Mouse (Mus musculus): ENCODE measurements around the gene Ccdc28b. TPM values are rescaled to one million over a fixed set of nuclear protein-coding genes. Genes with fewer than 3 reads are reported as not detected.

The Ccdc28b gene
- 16.2 and 20.8 TPM in 2 replicates for polyA plus RNA-seq (2012; rRNA removed)

DNA sequence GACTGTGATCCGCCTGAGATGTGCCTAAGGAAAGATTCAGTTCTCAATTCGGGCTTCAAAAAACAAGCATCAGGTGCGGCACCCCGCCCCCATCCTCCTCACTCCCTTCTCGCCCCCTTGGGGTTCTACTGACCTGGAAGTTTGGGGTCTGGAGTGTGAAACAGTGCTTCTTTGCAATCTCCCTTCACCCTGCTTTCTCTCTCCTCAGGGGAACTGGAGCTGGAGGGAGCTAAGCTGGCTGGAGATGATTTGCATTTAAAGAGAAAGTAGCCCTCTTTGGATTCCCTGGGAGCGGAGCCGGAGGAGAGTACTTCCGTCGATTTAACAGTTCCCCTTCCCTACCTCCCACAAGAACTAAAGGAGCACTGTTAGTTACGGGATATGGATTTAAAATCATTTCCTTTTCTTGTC is at the start of gene Ccdc28b:
Ccdc28b (minus strand) TSS at position 267 of the 411 bp plus-strand sequence.
- DNase-seq: peak; percentile 77
- under 1% methylated on average over 10 of the region's 10 CpGs for WGBS
- TF ChIP-seq CTCF (conservative IDR thresholded peaks at IDR 0.05; ENCODE audit: insufficient read depth, insufficient read length, low read depth, low read length) (no peak), POLR2A (IDR thresholded peaks at IDR 0.05; ENCODE audit: low read depth, low read length) (no peak)

GRCm38 (mm10) chr4:129672878-129673449 is 49.2 kb upstream of the Ccdc28b start:
- DNase-seq: no peak
- Histone ChIP-seq H3K36me3 (ENCODE audit: control insufficient read depth, insufficient read depth, low read length) (no peaks in the 10 kb centered on the region), H3K4me3 (ENCODE audit: insufficient read depth, low read depth, low read length) (peak overlapping the region; percentile 84), H3K27ac (ENCODE audit: insufficient read depth, low read depth, low read length) (peak overlapping the region; percentile 90), H3K4me1 (ENCODE audit: control insufficient read depth, insufficient read depth, low read length) (peaks cover 14% of the 10 kb centered on the region), H3K27me3 (replicated peaks; ENCODE audit: control insufficient read depth, insufficient read depth, low read length) (no peaks in the 10 kb centered on the region)
- 2% methylated on average over 10 of the region's 10 CpGs for whole genome bisulfite sequencing
- TF ChIP-seq POLR2A (IDR thresholded peaks at IDR 0.05; ENCODE audit: low read depth, low read length): no peak
- TF ChIP-seq CTCF (conservative IDR thresholded peaks at IDR 0.05; ENCODE audit: insufficient read depth, insufficient read length, low read depth, low read length): no peak

More for the DNA sequence above, at the start of gene Ccdc28b:
- H3K36me3 ChIP-seq (ENCODE audit: control insufficient read depth, insufficient read depth, low read length): no peaks in the 10 kb centered on the region; the same call in 1 of the 2 replicates
- peaks cover 14% of the 10 kb centered on the region for H3K4me1 ChIP-seq (ENCODE audit: control insufficient read depth, insufficient read depth, low read length)
- peak within 1 kb of the TSS; percentile 84 for H3K4me3 ChIP-seq (ENCODE audit: insufficient read depth, low read depth, low read length)
- H3K27ac ChIP-seq (ENCODE audit: insufficient read depth, low read depth, low read length): peak within 1 kb of the TSS; percentile 83
- H3K27me3 ChIP-seq (replicated peaks; ENCODE audit: control insufficient read depth, insufficient read depth, low read length): no peaks in the 10 kb centered on the region

DNA sequence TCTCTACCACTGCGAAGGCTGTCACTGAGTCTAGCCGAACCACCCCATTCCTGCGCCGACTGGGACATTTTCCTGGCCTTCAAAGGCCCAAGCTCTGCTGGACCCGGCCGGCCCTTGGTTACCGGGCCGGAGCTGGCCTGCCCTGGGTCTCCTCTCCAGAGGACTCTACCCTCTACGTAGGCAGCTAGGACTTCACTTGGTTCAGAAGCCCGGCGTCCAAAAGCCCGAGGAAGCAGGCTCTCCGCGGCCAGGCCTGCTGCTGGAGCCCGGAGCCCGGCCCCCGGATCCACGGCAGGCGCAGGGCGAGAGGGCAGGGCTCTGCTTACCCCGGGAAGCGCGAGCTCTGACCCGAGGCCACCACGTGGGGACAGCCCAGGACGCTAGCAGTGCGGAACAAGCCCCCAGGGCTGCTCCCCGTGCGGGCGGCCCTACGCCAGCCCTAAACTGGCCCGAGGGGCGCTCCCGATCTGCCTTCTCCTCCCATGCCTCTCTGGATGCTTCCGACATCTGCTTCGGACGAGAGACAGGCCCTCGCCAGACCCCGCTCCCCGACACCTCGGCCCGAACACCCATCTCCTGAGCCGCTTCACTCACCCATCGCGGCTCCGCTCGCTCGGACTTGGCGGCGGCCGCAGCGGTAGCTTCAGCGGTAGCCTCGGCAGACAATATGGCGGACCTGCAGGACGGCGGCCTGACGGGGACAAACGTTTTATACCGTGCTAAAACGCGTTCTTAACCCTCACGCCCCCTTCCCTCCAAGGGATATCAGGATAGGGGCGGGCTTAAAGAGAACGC is 48.5 kb upstream of the Ccdc28b start, which contains the start of gene Kpna6:
Kpna6 (minus strand) TSS at position 685 of the 795 bp plus-strand sequence.
- TF ChIP-seq CTCF (conservative IDR thresholded peaks at IDR 0.05; ENCODE audit: insufficient read depth, insufficient read length, low read depth, low read length) (no peak), POLR2A (IDR thresholded peaks at IDR 0.05; ENCODE audit: low read depth, low read length) (peak; percentile 29)
- H3K27ac ChIP-seq (ENCODE audit: insufficient read depth, low read depth, low read length): peak within 1 kb of the TSS; percentile 90
- H3K4me1 ChIP-seq (ENCODE audit: control insufficient read depth, insufficient read depth, low read length): peaks cover 14% of the 10 kb centered on the region
- H3K36me3 ChIP-seq (ENCODE audit: control insufficient read depth, insufficient read depth, low read length): no peaks in the 10 kb centered on the region
- WGBS: under 1% methylated on average over 64 of the region's 65 CpGs
- no peaks in the 10 kb centered on the region for H3K27me3 ChIP-seq (replicated peaks; ENCODE audit: control insufficient read depth, insufficient read depth, low read length)
- H3K4me3 ChIP-seq (ENCODE audit: insufficient read depth, low read depth, low read length): peak within 1 kb of the TSS; percentile 84
- DNase-seq: peak; percentile 95

DNA sequence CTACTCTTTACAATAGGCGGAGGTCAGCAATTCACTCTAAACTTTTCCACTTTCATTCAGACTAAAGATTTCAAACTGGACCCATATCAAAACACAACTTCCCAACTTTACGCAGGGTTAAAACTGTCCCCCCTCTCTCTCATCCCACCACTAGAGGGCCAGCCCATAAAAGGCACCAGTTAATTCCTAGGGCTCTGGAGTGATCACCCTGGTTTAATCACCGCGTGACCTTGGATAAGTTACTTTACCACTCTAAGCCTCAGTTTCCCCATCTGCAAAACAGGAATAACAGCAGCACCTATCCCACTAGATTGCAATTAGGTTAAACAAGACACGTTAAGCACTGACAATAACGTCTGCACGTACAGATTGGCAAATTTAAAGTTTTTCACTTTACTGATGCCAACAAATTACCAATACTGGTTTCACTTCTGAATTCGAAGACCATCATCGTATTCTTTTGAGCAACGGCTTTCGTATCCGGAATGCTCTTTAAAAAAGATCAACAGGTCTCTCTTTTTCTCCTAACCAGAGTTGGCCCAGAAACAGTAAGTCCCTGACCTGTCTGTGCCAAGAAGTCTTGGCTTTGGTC is 47.8 kb upstream of the Ccdc28b start:
- DNase-seq: peak; percentile 77
- Histone ChIP-seq H3K27me3 (replicated peaks; ENCODE audit: control insufficient read depth, insufficient read depth, low read length) (no peaks in the 10 kb centered on the region), H3K4me1 (ENCODE audit: control insufficient read depth, insufficient read depth, low read length) (peaks cover 14% of the 10 kb centered on the region), H3K27ac (ENCODE audit: insufficient read depth, low read depth, low read length) (peak overlapping the region; percentile 90), H3K36me3 (ENCODE audit: control insufficient read depth, insufficient read depth, low read length) (no peaks in the 10 kb centered on the region), H3K4me3 (ENCODE audit: insufficient read depth, low read depth, low read length) (peak overlapping the region; percentile 84)
- WGBS: 5% methylated on average over 12 of the region's 12 CpGs
- TF ChIP-seq POLR2A (IDR thresholded peaks at IDR 0.05; ENCODE audit: low read depth, low read length): no peak
- TF ChIP-seq CTCF (conservative IDR thresholded peaks at IDR 0.05; ENCODE audit: insufficient read depth, insufficient read length, low read depth, low read length): peak; percentile 68

DNA sequence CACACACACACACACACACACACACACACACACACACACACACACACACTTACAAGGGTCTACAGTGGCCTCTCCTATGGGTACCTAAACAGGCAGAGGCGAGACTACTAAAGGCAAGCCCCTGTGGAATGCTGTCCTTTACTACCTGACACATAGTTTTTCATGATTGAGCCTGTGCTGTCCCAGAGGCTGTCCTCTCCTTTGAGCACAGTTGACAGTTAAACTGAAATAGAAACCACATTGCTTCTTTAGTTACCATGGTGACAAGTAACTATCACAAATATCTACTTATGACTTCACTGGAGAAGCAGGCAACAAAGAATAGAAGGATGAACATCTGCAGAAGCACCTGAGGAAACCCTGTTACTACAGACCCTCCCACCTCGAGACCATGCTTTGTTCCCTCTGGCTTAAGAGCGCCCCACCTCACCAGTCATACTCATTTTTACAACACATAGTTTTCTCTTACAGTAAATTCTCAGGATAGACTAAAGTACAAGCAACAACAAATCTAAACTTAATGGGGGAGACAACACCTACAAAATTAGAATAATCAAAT is 38.6 kb upstream of the Ccdc28b start:
- Histone ChIP-seq H3K4me1 (ENCODE audit: control insufficient read depth, insufficient read depth, low read length) (no peaks in the 10 kb centered on the region), H3K36me3 (ENCODE audit: control insufficient read depth, insufficient read depth, low read length) (peaks cover 6% of the 10 kb centered on the region), H3K27me3 (replicated peaks; ENCODE audit: control insufficient read depth, insufficient read depth, low read length) (no peaks in the 10 kb centered on the region), H3K4me3 (ENCODE audit: insufficient read depth, low read depth, low read length) (no peak overlapping the region), H3K27ac (ENCODE audit: insufficient read depth, low read depth, low read length) (no peak overlapping the region)
- DNase-seq: no peak
- 82% methylated on average over 3 of the region's 3 CpGs for WGBS
- TF ChIP-seq CTCF (conservative IDR thresholded peaks at IDR 0.05; ENCODE audit: insufficient read depth, insufficient read length, low read depth, low read length) (no peak), POLR2A (IDR thresholded peaks at IDR 0.05; ENCODE audit: low read depth, low read length) (no peak)

GRCm38 (mm10) chr4:129661584-129661983 is 37.8 kb upstream of the Ccdc28b start:
- Histone ChIP-seq H3K27ac (ENCODE audit: insufficient read depth, low read depth, low read length) (no peak overlapping the region), H3K36me3 (ENCODE audit: control insufficient read depth, insufficient read depth, low read length) (peaks cover 7% of the 10 kb centered on the region), H3K27me3 (replicated peaks; ENCODE audit: control insufficient read depth, insufficient read depth, low read length) (no peaks in the 10 kb centered on the region), H3K4me1 (ENCODE audit: control insufficient read depth, insufficient read depth, low read length) (no peaks in the 10 kb centered on the region), H3K4me3 (ENCODE audit: insufficient read depth, low read depth, low read length) (no peak overlapping the region)
- 91% methylated on average over 3 of the region's 3 CpGs for WGBS
- TF ChIP-seq CTCF (conservative IDR thresholded peaks at IDR 0.05; ENCODE audit: insufficient read depth, insufficient read length, low read depth, low read length): no peak
- TF ChIP-seq POLR2A (IDR thresholded peaks at IDR 0.05; ENCODE audit: low read depth, low read length): no peak
- DNase-seq: no peak
